Mouse (Mus musculus) CD4-positive, CD25-positive, alpha-beta regulatory T cell (primary cell): ENCODE results near the gene Adgrl1. TPM values are rescaled to one million over a fixed set of nuclear protein-coding genes. Genes with fewer than 3 reads are reported as not detected.

Source experiments
- polyA plus RNA-seq: library from polyadenylated mRNA; unstranded; fragments of 100-300 nt; shearing (Covaris generic); gene quantifications from one replicate; pipeline ENCODE4 v1.2.1, GENCODE M21; 2017

Gene Adgrl1
- polyA plus RNA-seq = 8.6 TPM

DNA sequence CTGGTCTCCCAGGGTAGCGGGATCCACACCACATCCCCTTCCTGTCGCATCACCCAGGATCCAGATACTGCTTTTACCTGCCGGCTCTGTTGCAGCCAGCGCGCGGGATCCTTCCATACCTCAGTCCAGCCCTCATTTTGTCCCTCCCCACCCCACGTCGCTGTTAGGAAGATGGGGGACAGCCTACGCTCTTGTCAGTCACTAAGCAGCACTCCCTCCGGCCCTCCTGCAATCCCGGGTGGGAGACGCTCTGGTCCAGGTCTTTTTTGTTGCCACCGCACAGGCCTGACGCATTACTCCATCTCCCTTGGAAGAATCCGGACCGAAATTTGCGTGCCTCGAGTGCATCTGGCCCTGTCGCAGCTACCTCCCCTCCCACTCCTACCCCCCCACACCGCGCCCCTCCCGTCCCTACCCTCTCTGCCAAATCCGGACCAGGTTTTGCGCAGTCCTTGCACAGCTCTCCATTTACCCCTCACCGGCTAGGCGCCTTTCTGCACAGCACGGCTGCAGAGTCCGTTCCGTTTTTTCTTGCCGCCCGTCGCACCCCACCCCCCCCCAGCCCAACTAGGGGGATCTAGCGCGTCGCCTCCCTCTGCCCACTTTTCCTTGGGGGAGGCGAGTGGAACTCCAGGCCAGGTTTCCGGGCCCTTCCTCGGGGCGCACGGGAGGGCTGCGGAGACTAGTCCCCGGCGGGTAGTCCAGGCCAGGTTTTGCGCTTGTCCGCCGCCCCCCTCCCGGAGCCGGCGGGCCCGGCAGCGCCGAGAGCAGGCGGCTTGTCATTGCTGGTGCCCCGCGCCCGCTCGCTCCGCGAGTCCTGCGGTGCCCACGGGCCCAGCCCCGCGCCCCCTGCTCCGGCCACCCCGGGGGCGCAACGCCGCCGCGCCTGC, at the start of gene Adgrl1:
Adgrl1 (plus strand) TSS at position 743 of the 890 bp plus-strand sequence.

DNA sequence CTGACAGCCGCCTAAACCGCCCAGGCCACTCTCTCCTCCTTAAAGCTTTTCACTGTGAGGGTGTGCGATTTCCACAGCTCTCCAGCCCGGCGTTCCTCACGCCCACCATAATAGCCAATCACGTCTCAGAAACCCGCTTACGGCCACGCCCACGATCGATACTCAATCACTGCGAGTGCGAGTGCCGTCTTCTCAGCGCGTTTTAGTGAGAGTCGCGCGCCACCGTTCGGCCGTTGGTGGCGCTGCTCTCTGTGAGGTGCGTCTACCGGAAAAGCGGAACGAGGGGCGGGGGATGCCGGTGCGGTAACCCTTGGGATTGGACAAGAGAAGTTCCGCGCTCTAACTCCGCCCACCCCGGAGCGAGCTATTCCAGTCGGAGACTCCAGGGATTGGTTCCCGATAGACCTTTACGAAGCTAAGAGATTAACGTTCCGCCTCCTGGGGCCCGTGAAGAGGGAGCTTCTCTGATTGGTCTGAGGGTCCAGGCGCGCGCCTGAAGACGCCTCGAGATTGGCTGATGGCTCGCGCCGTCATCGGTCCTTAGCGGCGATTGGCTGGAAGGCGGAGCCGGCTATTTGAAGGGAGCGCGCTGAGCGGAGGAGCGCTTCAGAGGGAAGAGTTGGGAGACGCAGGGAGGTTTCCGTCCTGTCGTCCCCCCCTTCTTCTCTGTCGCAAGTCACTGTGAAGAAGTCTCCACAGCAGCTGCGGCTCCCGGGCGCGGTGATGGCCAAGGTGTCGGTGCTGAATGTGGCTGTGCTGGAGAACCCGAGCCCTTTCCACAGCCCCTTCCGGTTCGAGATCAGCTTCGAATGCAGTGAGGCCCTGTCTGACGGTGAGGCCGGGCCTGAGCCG, 55.4 kb downstream of the Adgrl1 start, which contains the start of the genes Gm10644 and Asf1b:
Gm10644 (minus strand) TSS at position 100 of the 852 bp plus-strand sequence.
Asf1b (plus strand) TSS at position 402 of the 852 bp plus-strand sequence.

DNA sequence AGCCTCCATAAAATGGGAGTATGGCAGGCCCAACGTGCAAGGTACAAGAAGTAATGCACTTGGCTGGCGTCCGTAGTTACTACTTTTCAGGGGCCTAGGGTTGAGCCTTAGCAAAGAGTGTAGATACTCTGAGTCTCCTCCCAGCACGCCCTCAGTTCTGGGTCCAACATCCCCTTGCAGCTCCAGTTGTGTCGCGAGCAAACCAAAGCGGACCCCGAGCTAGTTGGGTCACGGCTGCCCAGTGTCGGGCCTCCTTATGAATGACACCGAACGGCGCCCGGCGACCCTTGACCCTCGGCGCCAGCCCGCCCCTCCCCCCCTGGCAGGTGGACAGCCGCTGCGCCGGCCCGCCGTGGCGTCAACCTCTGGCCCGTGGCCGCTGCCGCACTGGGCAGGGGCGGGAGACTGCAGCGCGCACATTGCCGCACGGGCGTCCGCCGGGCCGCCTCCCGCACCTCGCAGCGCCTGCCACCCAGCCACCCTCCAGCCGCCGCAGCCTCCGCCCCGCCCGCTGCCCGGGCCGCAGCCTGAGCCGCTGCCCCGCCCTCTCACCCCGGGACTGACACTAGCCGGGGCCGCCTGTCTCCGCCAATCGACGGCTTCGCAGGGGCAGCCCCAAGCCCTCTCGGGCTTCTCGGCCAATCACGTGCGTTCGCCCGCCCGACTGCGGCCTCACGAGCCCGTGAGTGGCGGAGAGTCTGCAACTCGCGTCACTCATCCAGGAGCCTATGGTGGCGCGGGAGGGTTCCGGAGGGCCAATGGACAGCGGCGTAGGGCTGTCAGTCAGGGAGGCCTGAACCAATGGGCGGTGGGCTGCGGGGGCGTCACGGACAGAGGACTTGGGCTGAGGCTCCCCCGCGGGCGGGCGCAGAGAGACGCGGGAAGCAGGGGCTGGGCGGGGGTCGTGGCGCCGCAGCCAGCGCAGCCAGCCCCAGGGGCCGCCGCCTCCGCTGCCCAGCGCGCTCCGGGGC, 72.5 kb downstream of the Adgrl1 start, which contains the start of gene Prkaca:
Prkaca (plus strand) TSS at position 844 of the 971 bp plus-strand sequence.

Other genes starting within 250 kb of the Adgrl1 start
- gene Gipc1, start 247.4 kb upstream of the Adgrl1 start, polyA plus RNA-seq = 59.2 TPM
- 2.7 TPM for gene Ptger1, start 233.4 kb upstream of the Adgrl1 start, polyA plus RNA-seq
- gene Pkn1, start 200.9 kb upstream of the Adgrl1 start, polyA plus RNA-seq = 210 TPM
- 197 TPM for gene Ddx39, start 184.9 kb upstream of the Adgrl1 start, polyA plus RNA-seq
- 485 TPM for gene Adgre5, start 158.8 kb upstream of the Adgrl1 start, polyA plus RNA-seq
- 0.49 TPM for gene Gm10644, start 55.1 kb downstream of the Adgrl1 start, polyA plus RNA-seq
- gene Asf1b, start 55.4 kb downstream of the Adgrl1 start, polyA plus RNA-seq = 16.3 TPM
- gene Prkaca, start 72.9 kb downstream of the Adgrl1 start, polyA plus RNA-seq = 68.8 TPM
- gene Samd1, start 97.6 kb downstream of the Adgrl1 start, polyA plus RNA-seq = 16.4 TPM
- 0.54 TPM for gene 1700067K01Rik, start 101.4 kb downstream of the Adgrl1 start, polyA plus RNA-seq
- 1.3 TPM for gene 2210011C24Rik, start 112.1 kb downstream of the Adgrl1 start, polyA plus RNA-seq
- 14.5 TPM for gene Palm3, start 121.4 kb downstream of the Adgrl1 start, polyA plus RNA-seq
- gene Il27ra, start 142.5 kb downstream of the Adgrl1 start, polyA plus RNA-seq = 361 TPM
- 133 TPM for gene Rln3, start 144.9 kb downstream of the Adgrl1 start, polyA plus RNA-seq
- 2.0 TPM for gene Gm10643, start 165.0 kb downstream of the Adgrl1 start, polyA plus RNA-seq
- 42.0 TPM for gene Rfx1, start 166.7 kb downstream of the Adgrl1 start, polyA plus RNA-seq
- 33.5 TPM for gene Dcaf15, start 204.7 kb downstream of the Adgrl1 start, polyA plus RNA-seq
- gene Podnl1, start 225.9 kb downstream of the Adgrl1 start, polyA plus RNA-seq = 11.6 TPM
- 46.5 TPM for gene Cc2d1a, start 247.8 kb downstream of the Adgrl1 start, polyA plus RNA-seq
- 2.3 TPM for gene 4930432K21Rik, start 247.9 kb downstream of the Adgrl1 start, polyA plus RNA-seq